Mouse (Mus musculus) spleen, adult 12 weeks (tissue): ENCODE measurements around the gene Casp3.

Experiments used
- DNase-seq: peaks from one replicate; pipeline ENCODE4 v3.0.0; 2022; ENCODE audit warnings: low spot score

Gene Casp3

GRCm38 (mm10) chr8:46606930-46607329 lies 10.2 kb upstream of the Casp3 start:
- no peak for DNase-seq

- no peak for DNase-seq
Measured at GRCm38 (mm10) chr8:46611557-46611956, 5.5 kb upstream of the Casp3 start.

- DNase-seq: no peak
Measured at GRCm38 (mm10) chr8:46612913-46613312, 4.2 kb upstream of the Casp3 start.

- DNase-seq: no peak
Measured at GRCm38 (mm10) chr8:46613377-46613776, 3.7 kb upstream of the Casp3 start.

GRCm38 (mm10) chr8:46615936-46616335 lies 1.2 kb upstream of the Casp3 start:
- no peak for DNase-seq

GRCm38 (mm10) chr8:46617690-46618620 lies 864 bp downstream of the Casp3 start:
- peak; percentile 24 for DNase-seq

- no peak for DNase-seq
Measured at GRCm38 (mm10) chr8:46618639-46619320, 1.7 kb downstream of the Casp3 start.

GRCm38 (mm10) chr8:46622446-46623270 lies 5.6 kb downstream of the Casp3 start:
- DNase-seq: no peak

GRCm38 (mm10) chr8:46625166-46625565 lies 8.1 kb downstream of the Casp3 start:
- no peak for DNase-seq

GRCm38 (mm10) chr8:46626642-46627041 lies 9.6 kb downstream of the Casp3 start:
- no peak for DNase-seq

- DNase-seq: no peak
Measured at GRCm38 (mm10) chr8:46627881-46628280, 10.8 kb downstream of the Casp3 start.

- DNase-seq: no peak
Measured at GRCm38 (mm10) chr8:46628645-46629044, 11.6 kb downstream of the Casp3 start.

- no peak for DNase-seq
Measured at GRCm38 (mm10) chr8:46630422-46630821, 13.3 kb downstream of the Casp3 start.

- DNase-seq: no peak
Measured at GRCm38 (mm10) chr8:46630932-46631331, 13.8 kb downstream of the Casp3 start.

GRCm38 (mm10) chr8:46639010-46639571 lies 22.0 kb downstream of the Casp3 start:
- no peak for DNase-seq

GRCm38 (mm10) chr8:46639852-46640251 lies 22.8 kb downstream of the Casp3 start:
- DNase-seq: no peak

- no peak for DNase-seq
Measured at GRCm38 (mm10) chr8:46641272-46641671, 24.2 kb downstream of the Casp3 start.

GRCm38 (mm10) chr8:46648421-46648820 lies 31.3 kb downstream of the Casp3 start:
- no peak for DNase-seq

- no peak for DNase-seq
Measured at GRCm38 (mm10) chr8:46651872-46652271, 34.8 kb downstream of the Casp3 start.

GRCm38 (mm10) chr8:46655919-46656318 lies 38.8 kb downstream of the Casp3 start:
- no peak for DNase-seq

- DNase-seq: peak; percentile 54
Measured at GRCm38 (mm10) chr8:46671496-46671895, 54.4 kb downstream of the Casp3 start.
